Mouse (Mus musculus) right cerebral cortex, postnatal 14 days (tissue): ENCODE results near the gene Kank1.

Experiments
- DNase-seq: peaks from one replicate; pipeline ENCODE4 v3.0.0; 2022

The Kank1 gene

GRCm38 (mm10) chr19:25407185-25407886, 170.6 kb downstream of the Kank1 start:
- DNase-seq, result no peak

GRCm38 (mm10) chr19:25407887-25408236, 171.1 kb downstream of the Kank1 start:
- DNase-seq, result no peak

GRCm38 (mm10) chr19:25409239-25409638, 172.5 kb downstream of the Kank1 start:
- no peak for DNase-seq

GRCm38 (mm10) chr19:25411353-25411752, 174.6 kb downstream of the Kank1 start:
- DNase-seq, result peak; percentile 39

GRCm38 (mm10) chr19:25415448-25415847, 178.7 kb downstream of the Kank1 start:
- DNase-seq, result no peak

GRCm38 (mm10) chr19:25417671-25418070, 180.9 kb downstream of the Kank1 start:
- no peak for DNase-seq

- DNase-seq, result no peak
Observed at GRCm38 (mm10) chr19:25419983-25420382, 183.2 kb downstream of the Kank1 start.

- DNase-seq, result no peak
Observed at GRCm38 (mm10) chr19:25422096-25422495, 185.3 kb downstream of the Kank1 start.

- DNase-seq, result no peak
Observed at GRCm38 (mm10) chr19:25423371-25423770, 186.6 kb downstream of the Kank1 start.

GRCm38 (mm10) chr19:25426431-25426830, 189.7 kb downstream of the Kank1 start:
- DNase-seq, result no peak

GRCm38 (mm10) chr19:25427886-25428285, 191.1 kb downstream of the Kank1 start:
- no peak for DNase-seq

GRCm38 (mm10) chr19:25428338-25428962, 191.7 kb downstream of the Kank1 start:
- DNase-seq, result no peak

GRCm38 (mm10) chr19:25431431-25431830, 194.7 kb downstream of the Kank1 start:
- DNase-seq, result no peak

- DNase-seq, result no peak
Observed at GRCm38 (mm10) chr19:25431909-25432308, 195.1 kb downstream of the Kank1 start.

- no peak for DNase-seq
Observed at GRCm38 (mm10) chr19:25433169-25433690, 196.5 kb downstream of the Kank1 start.

GRCm38 (mm10) chr19:25434345-25434744, 197.6 kb downstream of the Kank1 start:
- DNase-seq, result no peak

GRCm38 (mm10) chr19:25434795-25435194, 198.0 kb downstream of the Kank1 start:
- DNase-seq, result no peak

- no peak for DNase-seq
Observed at GRCm38 (mm10) chr19:25435412-25435811, 198.6 kb downstream of the Kank1 start.

GRCm38 (mm10) chr19:25436175-25436574, 199.4 kb downstream of the Kank1 start:
- no peak for DNase-seq

- no peak for DNase-seq
Observed at GRCm38 (mm10) chr19:25436789-25437650, 200.2 kb downstream of the Kank1 start.

GRCm38 (mm10) chr19:25438246-25438645, 201.5 kb downstream of the Kank1 start:
- DNase-seq, result no peak

- DNase-seq, result peak; percentile 9
Observed at GRCm38 (mm10) chr19:25439807-25440206, 203.0 kb downstream of the Kank1 start.

- no peak for DNase-seq
Observed at GRCm38 (mm10) chr19:25440736-25441135, 204.0 kb downstream of the Kank1 start.
